Mouse (Mus musculus) left cerebral cortex, adult 11 months (tissue): Measurements from ENCODE around the gene Hoxc5.

Experiments used
- DNase-seq: peaks from one replicate; pipeline ENCODE4 v3.0.0; 2022; ENCODE audit warnings: low spot score

Gene Hoxc5

DNA sequence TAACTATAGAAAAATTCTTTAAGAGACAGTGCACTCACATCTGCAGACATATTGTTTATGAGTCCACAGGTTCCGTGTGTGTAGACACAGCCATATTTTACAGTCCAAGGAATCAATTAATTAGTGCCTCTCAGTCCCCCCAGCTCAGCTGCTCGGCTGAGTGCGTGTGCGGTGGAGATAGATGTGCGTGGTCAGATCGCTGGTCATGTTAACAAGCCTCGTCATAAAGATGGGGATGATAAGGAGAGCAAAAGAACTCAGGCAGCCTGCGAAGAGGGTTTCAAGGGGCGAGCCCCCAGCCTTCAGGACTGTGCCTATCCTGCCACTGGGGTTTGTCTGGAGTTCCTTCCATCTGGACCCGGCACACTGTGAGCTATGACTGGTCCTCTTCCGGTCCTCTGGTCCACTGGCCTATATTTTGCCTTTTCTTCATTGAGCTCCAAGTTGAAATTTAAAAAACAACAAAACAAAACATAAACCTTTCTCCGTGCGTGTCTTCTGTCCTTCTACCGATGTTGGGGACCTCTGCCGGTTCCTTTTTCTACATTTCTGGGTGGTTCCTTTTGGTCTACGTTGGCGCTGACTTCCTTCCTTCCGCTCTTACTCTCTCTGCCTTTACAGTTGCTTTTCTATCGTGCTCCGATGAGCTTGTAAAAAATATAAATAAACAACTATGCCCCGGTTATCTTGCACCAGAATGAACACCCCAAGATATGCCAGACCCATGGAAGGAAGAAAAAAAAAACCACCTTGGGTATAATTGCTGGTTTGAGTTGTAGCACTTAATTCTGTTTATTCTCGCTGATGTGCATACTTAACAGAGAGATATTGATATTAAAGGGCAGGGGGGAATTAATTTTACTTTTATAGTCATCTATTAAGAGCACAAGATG lies 21.8 kb upstream of the Hoxc5 start:
- no peak for DNase-seq

DNA sequence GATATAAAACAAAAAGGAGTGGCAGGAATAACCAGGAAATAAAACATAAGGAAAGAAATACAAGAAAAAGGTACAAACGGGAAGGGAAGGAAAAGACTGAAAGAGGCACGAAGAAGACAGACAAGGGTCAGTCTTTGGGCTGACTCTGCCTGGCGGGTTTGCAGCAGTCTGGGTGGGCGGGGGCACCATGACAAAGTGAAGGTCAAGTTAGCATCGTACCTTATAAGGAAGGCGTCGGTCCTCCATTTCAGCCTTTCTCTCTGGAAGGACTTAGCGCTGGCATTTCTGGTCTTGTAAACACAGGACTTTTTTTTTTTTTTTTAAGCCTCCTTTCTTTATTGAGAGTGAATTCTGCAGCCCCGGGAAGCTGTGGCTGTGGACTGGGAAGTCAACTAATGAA lies 20.0 kb upstream of the Hoxc5 start:
- DNase-seq, result no peak

DNA sequence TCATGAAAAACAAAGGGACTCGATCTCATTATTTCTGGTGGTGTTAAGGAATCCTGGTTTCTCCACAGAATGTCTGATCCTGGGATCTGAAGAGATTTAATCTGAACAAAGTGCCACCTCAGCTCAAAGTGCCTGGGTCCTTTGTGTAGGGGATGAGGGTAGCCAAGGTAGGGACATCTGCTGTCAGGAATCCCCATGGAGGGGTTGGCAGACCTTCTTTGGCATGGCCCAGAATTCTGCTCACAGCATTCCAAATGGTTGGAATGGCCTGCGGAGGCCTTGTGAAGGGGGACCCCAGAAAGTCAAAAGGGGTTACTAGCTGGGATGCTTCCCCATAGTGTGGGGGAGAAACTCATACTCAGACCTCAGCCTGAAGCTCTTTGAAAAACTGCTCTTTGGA lies 18.4 kb upstream of the Hoxc5 start:
- no peak for DNase-seq

DNA sequence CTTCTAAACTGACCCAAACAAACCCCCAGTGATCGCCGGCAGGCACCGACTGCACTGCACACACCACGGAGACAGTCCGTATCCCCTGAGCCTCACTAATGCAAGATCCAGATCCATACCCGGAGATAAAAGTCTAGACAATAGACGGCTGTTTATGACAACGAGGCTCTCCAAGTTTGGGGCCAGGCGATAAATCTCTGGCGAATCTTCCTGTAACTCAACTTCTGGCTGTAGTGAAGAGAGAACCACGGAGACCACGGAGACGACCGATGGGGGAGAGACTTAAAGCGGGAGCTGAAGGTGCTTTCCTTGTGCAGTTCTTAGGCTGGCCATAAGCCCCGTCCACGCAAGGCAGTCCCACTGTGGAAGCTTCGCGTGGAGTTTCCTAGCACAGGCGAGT lies 17.5 kb upstream of the Hoxc5 start:
- no peak for DNase-seq

DNA sequence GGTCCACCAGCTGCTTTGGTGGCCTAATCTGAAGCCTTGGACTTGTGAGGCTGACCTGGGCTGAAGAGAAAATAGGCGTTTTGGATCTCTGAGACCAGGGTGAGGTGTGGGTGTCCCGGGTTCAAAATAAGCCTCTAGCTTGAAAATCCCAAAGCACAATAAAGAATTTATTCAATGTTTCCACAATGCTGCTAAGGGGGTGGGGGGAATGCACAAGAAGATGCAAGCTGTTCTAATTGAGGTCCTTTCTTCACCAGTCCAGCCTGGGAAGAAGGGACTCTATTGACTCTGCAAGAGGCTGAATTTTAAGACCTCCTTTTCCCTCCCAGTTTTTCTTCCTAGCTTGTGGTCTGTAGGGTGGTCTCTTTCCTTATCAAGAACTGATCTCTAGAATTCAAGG lies 16.4 kb upstream of the Hoxc5 start:
- DNase-seq, result no peak

DNA sequence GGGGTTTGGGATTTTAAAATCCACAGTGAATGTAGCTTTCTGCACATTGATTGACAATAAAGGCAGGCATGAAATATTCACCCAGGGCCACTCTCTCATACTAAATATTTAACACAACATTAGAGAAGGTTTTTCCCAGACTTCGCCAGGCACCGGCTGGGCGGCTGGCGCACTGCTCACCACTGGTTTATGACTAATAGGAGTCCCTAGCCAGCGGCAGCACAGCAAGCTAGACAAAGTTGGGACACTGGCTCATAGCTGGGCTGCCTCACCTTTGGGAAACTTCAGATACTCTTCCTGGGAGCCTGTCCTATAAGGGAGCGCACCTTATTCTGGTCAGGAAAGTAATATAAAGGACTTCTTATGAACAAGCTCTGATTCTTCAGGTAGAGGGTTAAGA lies 13.7 kb upstream of the Hoxc5 start:
- DNase-seq, result no peak

DNA sequence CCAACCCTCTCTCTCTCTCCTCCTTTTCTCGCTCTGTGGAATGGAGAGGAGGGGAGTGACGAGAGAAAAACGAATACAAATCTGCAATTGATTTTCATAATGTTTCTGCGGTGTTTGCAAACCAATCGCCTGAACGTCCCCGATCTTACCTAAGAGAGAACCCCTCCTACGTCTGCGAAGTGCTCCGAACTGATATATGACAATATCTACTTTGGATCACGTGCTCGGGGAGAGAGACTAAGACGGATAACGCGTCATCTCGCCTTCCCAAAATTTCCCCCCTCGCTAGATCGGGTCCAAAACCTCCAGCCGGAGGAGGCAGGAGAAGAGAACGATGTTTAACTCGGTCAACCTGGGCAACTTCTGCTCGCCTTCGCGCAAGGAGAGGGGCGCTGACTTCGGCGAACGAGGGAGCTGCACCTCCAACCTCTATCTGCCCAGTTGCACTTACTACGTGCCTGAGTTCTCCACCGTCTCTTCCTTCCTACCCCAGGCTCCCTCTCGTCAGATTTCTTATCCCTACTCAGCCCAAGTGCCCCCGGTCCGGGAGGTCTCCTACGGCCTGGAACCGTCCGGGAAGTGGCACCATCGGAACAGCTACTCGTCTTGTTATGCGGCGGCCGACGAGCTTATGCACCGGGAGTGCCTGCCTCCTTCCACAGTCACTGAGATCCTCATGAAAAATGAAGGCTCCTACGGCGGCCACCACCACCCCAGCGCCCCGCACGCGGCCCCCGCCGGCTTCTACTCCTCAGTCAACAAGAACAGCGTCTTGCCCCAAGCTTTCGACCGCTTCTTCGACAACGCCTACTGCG lies 12.8 kb upstream of the Hoxc5 start, which contains the start of gene Hoxc11:
Gene Hoxc11 (plus strand): TSS at position 236 of the 815 bp plus-strand sequence.
- no peak for DNase-seq

DNA sequence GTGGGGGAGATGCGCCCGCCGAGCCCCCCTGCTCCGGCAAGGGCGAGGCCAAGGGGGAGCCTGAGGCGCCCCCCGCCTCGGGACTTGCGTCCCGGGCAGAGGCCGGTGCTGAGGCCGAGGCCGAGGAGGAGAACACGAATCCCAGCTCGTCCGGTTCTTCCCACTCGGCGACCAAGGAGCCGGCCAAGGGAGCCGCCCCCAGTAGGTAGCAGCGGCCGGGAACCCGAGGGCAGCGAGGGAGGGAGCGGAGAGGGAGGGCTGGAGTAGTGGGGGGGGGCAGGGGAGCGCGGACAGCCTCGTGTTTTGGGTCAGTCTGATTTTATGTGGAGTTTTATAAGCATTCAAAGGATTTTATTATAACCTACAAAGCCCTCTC lies 12.2 kb upstream of the Hoxc5 start:
- no peak for DNase-seq

DNA sequence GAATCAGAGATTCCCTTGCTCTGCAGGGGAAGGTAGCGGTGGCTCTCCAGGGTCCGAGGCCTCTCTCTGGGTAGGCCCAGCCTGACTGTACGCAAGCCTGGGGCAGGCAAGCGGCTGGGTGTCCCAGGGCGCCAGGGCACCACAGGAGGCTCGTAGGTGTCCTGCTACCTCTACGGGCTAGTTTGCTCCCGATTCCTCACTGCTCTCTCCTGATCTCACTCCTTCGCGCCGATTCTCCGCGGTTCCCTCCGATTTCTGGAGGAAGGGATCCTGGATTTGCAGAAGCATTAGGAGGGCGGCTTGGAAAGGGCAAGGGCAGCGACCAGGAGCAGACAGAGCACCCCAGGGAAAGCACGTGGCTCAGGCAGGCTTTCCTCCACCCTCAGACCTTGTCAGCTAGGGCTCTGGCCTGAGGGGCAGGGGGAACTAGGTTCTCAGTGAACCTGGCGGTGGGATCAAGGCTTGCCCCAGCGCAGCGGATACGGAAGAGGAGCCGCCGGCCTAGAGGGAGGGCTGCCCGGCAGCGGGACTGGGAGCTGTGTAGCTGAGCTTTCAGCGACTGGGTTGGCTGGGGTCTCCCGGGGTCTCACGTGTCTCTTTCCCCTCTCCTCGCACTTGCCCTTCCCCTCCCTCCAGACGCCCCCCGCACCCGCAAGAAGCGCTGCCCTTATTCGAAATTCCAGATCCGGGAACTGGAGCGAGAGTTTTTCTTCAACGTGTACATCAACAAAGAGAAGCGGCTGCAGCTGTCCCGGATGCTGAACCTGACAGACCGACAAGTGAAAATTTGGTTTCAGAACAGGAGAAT lies 11.2 kb upstream of the Hoxc5 start:
- DNase-seq, result no peak

DNA sequence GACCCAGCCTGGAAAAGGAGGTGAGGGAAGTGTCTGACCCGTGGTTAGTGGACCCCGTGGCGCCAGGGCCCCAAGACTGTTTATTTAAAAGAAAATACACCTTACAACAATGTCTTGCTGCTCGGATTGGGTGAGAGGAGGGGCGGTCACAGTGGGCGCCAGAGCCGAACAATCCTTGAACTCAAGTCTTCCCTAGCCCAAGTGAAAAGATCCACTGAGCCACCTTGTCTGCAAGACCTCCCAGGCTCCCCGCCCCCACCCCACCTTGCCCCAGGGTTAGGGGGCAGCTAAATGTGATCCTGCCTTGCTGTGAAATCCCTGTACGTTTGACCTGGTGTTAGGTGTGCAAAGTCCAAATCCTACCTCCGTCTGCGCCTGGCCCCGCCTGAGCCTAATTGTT lies 10.3 kb upstream of the Hoxc5 start:
- no peak for DNase-seq

DNA sequence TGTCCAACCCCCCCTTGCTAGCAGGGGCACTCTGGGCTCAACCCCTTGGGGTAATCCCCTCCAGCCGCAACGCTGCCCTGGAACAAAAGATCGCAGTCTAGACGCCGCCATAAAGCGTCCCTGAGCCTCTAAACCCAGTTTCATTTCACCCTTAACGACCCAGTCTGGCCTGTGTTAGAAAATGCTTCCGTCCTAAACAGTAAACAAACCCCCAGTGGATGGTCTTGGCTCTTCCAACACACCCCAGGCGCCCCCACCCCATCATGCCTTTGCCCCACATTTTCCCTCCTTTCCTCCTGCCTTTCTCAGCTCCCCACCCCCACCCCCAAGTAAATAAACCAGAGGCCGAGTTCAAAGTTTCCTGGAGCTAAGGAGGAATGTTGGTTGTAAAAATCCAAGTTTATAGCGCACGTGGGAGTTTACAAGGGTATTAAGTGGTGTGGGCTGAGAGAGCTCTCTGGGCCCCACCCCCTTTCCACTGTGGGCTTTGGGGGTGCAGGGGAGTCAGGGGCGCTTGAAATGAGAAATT lies 7.5 kb upstream of the Hoxc5 start:
- DNase-seq, result no peak

DNA sequence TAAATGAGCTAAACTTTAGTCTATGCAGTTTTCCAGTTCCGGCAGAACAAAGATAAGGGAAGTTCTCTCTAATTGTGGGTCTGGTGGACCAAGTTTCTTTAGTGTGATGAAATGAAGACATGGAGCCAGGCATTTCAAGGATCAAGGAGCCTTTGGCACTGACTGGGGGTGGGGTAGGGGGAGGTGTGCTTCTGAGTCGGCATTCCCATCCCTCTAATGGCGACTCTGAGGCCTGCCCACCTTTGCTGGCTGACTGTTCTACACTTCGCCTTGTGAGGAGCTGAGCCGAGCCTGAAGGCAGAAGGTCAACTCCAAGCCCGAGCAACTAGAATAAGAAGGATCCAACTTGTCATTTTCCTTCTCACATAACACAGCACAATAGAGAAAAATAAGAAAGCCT lies 5.5 kb upstream of the Hoxc5 start:
- no peak for DNase-seq

DNA sequence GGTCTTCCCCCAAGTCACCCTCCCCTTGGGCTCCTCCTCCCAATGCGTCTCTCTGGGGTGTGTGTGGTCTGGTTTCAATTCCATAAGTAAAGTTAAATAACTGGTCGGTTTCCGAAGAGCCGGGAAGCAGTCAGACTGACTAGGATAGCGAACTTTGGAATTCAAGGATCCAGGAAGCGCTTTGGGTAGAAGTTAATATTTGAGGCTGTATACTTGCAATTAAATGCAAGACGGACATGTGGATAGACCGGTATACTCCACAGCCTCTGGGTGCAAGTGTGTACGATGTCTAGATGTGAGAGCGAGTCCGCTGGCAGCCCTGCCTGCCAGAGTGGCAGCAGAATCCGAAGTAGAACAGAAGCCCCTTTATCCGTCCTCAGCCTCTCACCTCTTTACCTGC lies 4.8 kb upstream of the Hoxc5 start:
- no peak for DNase-seq

DNA sequence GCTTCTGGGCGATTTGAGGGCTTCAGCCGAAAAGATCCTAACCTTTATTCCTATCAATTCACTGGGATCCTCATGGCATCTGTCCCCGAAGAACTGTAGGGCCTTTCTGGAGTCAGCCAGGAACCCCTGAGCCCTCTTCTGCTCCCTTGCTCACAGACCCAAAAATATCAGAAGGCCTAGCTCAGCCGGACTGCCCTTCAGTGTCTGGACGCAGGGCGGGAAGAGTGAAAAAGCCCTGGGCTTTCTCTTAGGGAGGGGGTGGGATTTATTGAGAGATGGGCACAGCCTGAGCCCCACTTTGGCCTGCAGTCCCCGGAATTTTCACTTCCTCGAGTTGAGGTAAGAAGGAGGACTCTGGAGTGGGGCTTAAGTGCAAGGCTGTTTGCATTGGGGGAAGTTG lies 4.0 kb upstream of the Hoxc5 start:
- no peak for DNase-seq

DNA sequence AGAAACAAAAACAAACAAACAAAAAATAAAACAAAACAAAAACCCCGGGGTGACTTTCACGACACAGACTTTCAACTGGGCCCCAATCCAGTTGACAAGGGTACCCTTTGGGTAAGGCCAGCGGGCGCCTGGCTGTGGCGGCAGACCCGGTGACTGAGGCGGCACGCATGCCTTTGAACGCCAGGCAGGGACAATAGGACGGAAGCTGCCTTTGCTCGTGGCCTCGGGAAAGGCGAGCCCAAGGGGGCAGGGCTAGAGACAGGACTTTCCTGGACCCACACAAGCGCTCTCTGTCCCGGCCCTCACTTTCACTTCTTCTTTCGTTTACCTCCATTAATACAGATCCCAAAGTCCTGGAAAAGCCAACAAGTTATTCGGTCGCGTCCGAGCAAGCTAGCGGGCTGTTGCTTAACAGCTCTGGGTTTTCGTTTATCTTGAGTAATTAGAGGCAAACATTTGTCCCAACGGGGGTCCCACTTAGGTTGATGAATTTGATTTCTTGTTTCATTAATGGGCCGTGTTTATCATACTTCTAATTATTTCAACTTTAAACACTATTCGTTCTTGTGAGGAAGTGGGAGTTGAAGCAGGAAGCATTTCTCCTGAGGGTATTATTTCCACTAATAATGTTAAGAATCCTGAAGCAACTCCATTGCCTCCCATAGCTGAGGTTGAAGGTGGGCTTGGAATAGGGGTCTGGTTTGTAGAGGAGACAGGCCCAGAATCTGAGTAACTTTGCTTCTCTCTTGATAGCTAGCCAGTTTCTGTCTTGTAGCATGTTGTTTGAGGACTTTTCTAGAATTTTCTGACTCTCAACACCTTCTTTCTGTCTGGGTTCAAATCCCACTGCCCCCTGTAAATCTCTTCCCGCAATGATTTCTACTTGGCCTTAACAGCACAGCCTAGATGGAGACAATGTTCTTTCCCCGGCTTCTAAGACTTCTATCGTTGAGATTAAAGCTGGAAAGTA lies 3.3 kb upstream of the Hoxc5 start:
- DNase-seq, result no peak

DNA sequence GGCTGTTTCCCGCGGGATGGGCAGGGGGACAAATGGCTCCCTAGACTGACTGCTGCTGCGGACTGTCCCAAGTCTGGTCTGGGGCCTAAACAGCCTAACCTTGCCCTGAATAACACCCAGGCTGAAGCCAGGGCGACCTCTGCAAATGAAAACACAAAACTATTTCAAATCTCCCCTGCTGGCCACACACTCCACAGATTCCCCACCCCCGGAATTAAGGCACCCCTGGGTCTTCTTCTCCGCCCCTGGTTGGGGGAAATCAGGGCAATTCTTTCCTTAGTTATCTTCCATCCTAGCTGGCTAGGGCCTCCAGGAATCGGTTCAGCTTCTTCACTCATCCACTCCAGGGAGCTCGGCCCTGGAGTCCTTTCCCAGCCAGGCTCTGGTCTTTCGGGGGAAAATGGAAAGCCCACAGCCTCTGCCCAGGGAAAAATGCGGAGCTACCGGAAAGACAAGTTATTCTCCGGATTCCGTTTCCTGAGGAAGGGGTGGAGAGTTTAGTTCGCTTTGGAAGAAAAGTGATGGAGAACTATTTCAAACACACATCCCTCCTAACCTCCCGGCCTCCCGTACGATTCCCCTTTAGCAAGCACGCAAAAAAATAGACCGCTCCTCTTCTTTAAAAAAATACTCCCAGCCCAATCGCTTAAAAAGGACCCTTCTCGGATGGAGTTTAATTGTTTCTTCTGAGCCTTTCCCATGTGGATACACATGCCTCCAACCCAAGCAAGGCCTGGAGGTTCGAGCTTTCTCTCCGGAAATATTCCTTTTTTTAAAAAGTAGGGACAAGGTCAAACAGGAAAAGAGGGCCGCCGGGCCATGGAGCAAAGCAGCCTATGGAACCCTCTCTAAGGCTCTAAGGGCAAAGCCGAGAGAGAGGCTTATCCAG lies 2.0 kb upstream of the Hoxc5 start:
- no peak for DNase-seq

DNA sequence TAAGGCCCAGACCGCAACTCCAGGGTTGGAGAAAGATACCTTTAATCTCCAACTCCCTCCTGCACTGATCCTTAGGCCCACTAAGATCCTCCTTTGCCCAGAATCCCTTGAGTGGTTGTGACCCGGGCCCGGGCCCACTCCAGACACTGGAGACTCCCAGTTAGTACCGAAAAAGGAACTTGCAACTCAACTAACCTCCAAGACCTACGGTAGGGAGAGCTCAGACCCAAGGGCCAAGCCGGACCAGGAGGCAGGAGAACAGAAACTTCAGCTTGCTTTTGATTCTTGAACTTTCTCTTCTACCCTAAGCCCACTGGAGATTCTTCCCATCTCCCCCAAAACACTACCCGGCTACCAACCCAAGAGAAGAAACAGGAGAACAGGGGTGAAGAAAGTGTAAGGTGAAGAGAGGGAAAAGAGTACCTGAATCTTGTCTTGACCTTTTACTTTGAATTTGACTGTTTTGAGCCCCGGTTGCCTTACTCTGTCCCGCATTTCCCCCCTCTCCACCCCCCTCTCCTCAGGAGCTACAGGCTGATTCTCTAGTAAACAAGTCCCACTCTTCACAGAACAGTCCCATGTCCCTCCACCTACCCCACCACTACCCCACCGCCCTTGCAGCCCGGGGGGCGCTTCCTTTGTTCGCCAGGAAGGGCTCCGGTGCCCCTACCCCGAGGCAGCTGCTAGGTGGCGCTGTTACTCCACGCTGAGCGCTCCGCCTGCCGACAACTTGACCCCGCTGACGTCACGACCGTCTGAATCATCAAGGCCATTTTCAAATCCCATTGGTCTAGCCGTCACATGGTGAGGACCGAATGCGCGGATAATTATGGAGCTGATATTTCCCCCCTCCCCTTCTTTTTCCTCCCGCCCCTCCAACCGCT lies 1.1 kb upstream of the Hoxc5 start:
- DNase-seq, result no peak

DNA sequence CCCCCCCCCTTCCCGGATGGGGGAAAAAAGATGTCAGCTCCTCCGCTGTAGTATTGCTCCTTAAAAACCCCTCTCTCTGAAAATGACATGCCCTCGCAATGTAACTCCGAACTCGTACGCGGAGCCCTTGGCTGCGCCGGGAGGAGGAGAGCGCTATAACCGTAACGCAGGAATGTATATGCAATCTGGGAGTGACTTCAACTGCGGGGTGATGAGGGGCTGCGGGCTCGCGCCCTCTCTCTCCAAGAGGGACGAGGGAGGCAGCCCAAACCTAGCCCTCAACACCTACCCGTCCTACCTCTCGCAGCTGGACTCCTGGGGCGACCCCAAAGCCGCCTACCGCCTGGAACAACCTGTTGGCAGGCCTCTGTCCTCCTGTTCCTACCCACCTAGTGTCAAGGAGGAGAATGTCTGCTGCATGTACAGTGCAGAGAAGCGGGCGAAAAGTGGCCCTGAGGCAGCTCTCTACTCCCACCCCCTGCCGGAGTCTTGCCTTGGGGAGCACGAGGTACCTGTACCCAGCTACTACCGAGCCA lies 399 bp upstream of the Hoxc5 start, which contains the start of gene Hoxc10:
Gene Hoxc10 (plus strand): TSS at position 21 of the 536 bp plus-strand sequence.
- DNase-seq, result no peak
